Mouse (Mus musculus) lung, adult 2 months (tissue): ENCODE measurements around the gene Hnrnpdl. TPM values are rescaled to one million over a fixed set of nuclear protein-coding genes. Genes with fewer than 3 reads are reported as not detected.

Experiments
- DNase-seq: peaks from one replicate; pipeline ENCODE4 v3.0.0; 2022
- H3K4me1 ChIP-seq: fragments of 200-500 bp; 2 replicates; pipeline ENCODE4 v1.6.1; 2011; ENCODE audit warnings: low read length; ENCODE audit not compliant: control insufficient read depth, insufficient read depth
- H3K4me3 ChIP-seq: fragments of 200-500 bp; replicated peaks from 2 replicates; pipeline ENCODE3; 2011; ENCODE audit warnings: low read depth, mild to moderate bottlenecking, control low read depth, low read length; ENCODE audit errors: extremely low read depth
- CTCF ChIP-seq: fragments of 200-500 bp; IDR thresholded peaks from 2 replicates; pipeline ENCODE4 v1.5.1; 2011; ENCODE audit warnings: mild to moderate bottlenecking, low read length, control low read depth; ENCODE audit not compliant: insufficient read depth
- POLR2A ChIP-seq: fragments of 200-500 bp; IDR thresholded peaks from 2 replicates; pipeline ENCODE4 v1.6.1; 2011; ENCODE audit warnings: low read depth, mild to moderate bottlenecking, control low read depth, low read length, borderline replicate concordance; ENCODE audit errors: extremely low read depth
- whole genome bisulfite sequencing: fragments of 180-500 bp; shearing (Covaris S2); methylation state at CpG from one replicate; pipeline ENCODE4 v1.1.7; 2018; 5-methylcytosine and 5-hydroxymethylcytosine counted together
- polyA plus RNA-seq: library from polyadenylated mRNA; depleted of rRNA; stranded (reverse); fragments of >200 nt; gene quantifications from 2 replicates; pipeline ENCODE4 v1.2.3, GENCODE M21; 2012; rRNA removed

Hnrnpdl gene
- polyA plus RNA-seq, 1 experiment, result 74.0 TPM

DNA sequence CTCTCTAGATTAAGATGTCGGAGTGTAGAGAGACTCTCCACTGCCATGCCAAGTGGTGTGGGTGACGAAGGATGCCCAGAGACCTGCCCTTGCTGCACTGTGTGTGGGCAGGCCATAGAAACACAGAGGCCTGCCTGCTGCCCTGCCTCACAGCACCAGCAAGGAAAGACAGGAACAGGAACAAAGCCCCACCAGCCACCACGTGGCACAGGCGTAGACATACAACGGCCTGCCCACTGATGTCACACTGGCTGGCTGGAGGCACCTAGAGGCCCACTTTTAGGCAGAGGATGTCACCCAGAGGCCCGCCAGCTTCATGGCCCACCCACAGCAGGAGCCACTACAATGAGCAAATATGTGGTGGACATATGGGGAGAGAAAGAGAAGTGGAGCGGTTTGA is 39.4 kb downstream of the Hnrnpdl start:
- H3K4me1 ChIP-seq, result no peaks in the 10 kb centered on the region
- no peak overlapping the region for H3K4me3 ChIP-seq
- TF ChIP-seq CTCF, result no peak
- TF ChIP-seq POLR2A, result no peak
- DNase-seq, result no peak
- WGBS, result 74% methylated on average over 7 of the region's 7 CpGs

GRCm38 (mm10) chr5:99994680-99995079 is 44.8 kb downstream of the Hnrnpdl start:
- 94% methylated on average over 3 of the region's 3 CpGs for WGBS
- no peak for TF ChIP-seq POLR2A
- TF ChIP-seq CTCF, result no peak
- H3K4me3 ChIP-seq, result no peak overlapping the region
- H3K4me1 ChIP-seq, result no peaks in the 10 kb centered on the region
- no peak for DNase-seq

DNA sequence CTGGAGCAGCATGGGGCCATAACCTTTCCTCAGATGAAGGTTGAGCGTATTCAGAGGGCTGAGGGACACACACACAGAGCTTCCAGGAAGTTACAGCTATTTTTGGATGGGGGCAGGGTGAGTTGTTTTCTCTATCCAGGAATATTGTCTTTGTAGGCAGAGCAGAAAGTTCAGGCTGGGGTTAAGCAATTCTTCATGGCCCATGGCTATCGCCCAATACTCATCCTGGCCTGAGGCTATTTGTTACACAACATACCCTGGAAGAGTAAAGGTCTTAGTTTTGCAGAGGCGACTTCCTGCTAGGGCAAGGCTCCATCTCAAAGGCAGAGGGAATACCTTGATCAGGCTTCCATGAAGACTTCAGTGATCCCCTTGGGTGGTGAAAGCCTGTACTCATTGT is 45.3 kb downstream of the Hnrnpdl start:
- no peak overlapping the region for H3K4me3 ChIP-seq
- no peak for TF ChIP-seq POLR2A
- TF ChIP-seq CTCF, result no peak
- DNase-seq, result no peak
- H3K4me1 ChIP-seq, result no peaks in the 10 kb centered on the region
- 52% methylated on average over 3 of the region's 3 CpGs for WGBS

Other genes starting within 250 kb of the Hnrnpdl start
- gene Vamp9, start 133.4 kb downstream of the Hnrnpdl start, polyA plus RNA-seq, result 0.33 TPM in 1 of 2 replicates, not detected in the other
- gene Hnrnpd, start 60.7 kb downstream of the Hnrnpdl start, polyA plus RNA-seq, result 28.5 and 46.0 TPM in 2 replicates
- gene 4930524J08Rik, start 60.6 kb downstream of the Hnrnpdl start, polyA plus RNA-seq, result 1.1 and 1.7 TPM in 2 replicates
- 33.1 and 34.0 TPM in 2 replicates for gene Enoph1, start 321 bp upstream of the Hnrnpdl start, polyA plus RNA-seq
- gene Tmem150c, start 120.1 kb upstream of the Hnrnpdl start, polyA plus RNA-seq, result 2.2 and 2.8 TPM in 2 replicates